Comparison of ENCODE assay signal across 10 mouse cellular contexts in the genomic region with DNA sequence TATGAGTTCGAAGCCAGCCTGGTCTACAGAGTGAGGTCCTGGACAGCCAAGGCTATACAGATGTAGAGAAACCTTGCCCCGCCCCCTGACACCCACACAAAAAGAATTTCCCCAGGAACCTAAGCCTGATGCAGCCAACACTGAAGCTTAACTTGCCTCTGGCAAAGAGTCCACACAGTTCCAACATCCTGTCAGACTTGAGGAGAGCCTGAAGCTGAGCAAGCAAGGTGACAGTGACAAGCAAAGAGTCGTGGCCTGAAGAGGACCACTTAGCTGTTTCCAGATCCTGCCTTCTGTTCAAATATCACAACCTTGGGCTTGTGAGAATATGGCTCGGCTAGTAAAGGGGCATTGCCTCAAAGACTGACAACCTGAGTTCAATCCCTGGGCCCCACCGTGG.
"Had no signal": no experiment of that assay in that cellular context is flagged by ENCODE, and none has a peak within 500 bp of the region (broad histone marks: within the 10 kb centered on the region; RNA-seq: fewer than 3 reads in every experiment).

No protein-coding gene starts in this region.

- H3K4me3 ChIP-seq: kidney, embryonic 15.5 days; liver, embryonic 13.5 days had no signal

- H3K27me3 ChIP-seq: kidney, embryonic 15.5 days; liver, embryonic 13.5 days had no signal

- H3K27ac ChIP-seq: kidney, embryonic 15.5 days; liver, embryonic 13.5 days had no signal

- H3K9me3 ChIP-seq: kidney, embryonic 15.5 days; liver, embryonic 13.5 days had no signal

- H3K36me3 ChIP-seq: kidney, embryonic 15.5 days; liver, embryonic 13.5 days had no signal

- H3K9ac ChIP-seq: kidney, embryonic 15.5 days; liver, embryonic 13.5 days had no signal

- DNase-seq: kidney, postnatal 10 days; kidney, postnatal 36 days; liver, embryonic 13.5 days; lung, adult 2 months; lung, postnatal 14 days; lung, postnatal 4 days; midbrain, embryonic 14.5 days; thymus, adult 2 months; thymus, postnatal 25 days had no signal
